Mouse (Mus musculus): ENCODE results near the gene Tmem59. TPM values are rescaled to one million over a fixed set of nuclear protein-coding genes. Genes with fewer than 3 reads are reported as not detected.

Tmem59 gene
- polyA plus RNA-seq, 1 experiment, result 149 TPM

DNA sequence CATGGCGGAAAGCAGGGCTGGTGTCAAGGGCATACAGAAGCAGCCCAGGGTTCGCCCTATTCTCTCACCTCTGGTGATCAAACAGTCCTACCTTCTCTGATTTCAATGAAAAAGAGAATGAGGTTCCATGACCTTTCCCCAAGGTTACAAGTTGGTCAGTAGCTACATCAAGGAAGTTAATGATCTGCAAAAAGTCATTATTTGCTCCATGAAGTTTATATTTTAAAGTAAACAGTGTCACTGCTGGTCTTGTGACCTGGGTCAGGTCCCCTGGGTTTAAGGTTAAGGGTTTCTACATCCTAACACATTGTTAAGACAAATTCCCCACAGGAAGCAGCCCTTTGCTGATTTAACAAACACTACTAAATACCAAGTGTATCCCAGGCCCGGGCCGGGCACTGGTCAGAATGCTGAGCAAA, 21.2 kb upstream of the Tmem59 start:
- Histone ChIP-seq H3K9me3 (replicated peaks; ENCODE audit: control insufficient read depth, insufficient read depth, low read length, poor library complexity, severe bottlenecking) (no peaks in the 10 kb centered on the region), H3K4me1 (ENCODE audit: control insufficient read depth, insufficient read depth, low read length) (peaks cover 4% of the 10 kb centered on the region), H3K9ac (ENCODE audit: low read depth, poor library complexity, severe bottlenecking) (no peak overlapping the region), H3K4me3 (ENCODE audit: low read depth, low read length) (no peak overlapping the region), H3K36me3 (ENCODE audit: control insufficient read depth, insufficient read depth, low read length, poor library complexity, severe bottlenecking) (no peaks in the 10 kb centered on the region), H3K27ac (ENCODE audit: insufficient read depth, low read length) (no peak overlapping the region), H3K27me3 (ENCODE audit: control insufficient read depth, insufficient read depth, low read length, poor library complexity, severe bottlenecking) (no peaks in the 10 kb centered on the region)
- TF ChIP-seq POLR2A (IDR thresholded peaks at IDR 0.05; ENCODE audit: insufficient read depth, low read length) (no peak), EP300 (IDR thresholded peaks at IDR 0.05; ENCODE audit: insufficient read depth, low read depth, low read length) (no peak)

DNA sequence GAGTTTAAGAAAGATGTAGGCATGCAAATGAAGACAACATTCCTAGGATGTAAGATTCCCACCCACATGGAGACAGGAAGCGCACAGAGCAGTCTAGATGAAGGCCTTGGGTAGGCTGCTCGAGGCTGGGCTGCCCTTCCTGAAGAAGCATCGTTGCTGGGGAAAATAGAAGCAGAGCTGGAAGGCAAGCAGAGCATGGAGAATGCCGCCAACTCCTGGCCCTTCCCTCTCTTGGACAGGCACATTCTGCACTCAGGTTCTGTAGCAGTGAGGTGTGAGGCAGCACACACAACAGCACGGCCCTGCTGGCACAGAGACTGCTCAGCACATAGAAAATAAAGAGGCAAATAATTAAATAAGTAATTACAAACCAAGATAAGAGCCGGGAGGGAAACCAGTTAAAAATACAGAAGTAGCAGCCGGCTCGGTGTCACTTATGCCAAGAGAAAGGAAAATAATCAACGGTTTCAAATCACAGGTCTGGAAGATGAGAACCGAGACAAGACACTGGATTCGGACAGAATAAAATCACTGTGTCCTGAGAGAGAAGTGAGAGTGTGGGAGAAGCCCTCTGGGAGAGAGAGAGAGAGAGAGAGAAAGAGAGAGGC, 18.9 kb upstream of the Tmem59 start:
- Histone ChIP-seq H3K9ac (ENCODE audit: low read depth, poor library complexity, severe bottlenecking) (no peak overlapping the region), H3K9me3 (replicated peaks; ENCODE audit: control insufficient read depth, insufficient read depth, low read length, poor library complexity, severe bottlenecking) (no peaks in the 10 kb centered on the region), H3K27me3 (ENCODE audit: control insufficient read depth, insufficient read depth, low read length, poor library complexity, severe bottlenecking) (no peaks in the 10 kb centered on the region), H3K4me3 (ENCODE audit: low read depth, low read length) (no peak overlapping the region), H3K27ac (ENCODE audit: insufficient read depth, low read length) (no peak overlapping the region), H3K4me1 (ENCODE audit: control insufficient read depth, insufficient read depth, low read length) (peaks cover 4% of the 10 kb centered on the region), H3K36me3 (ENCODE audit: control insufficient read depth, insufficient read depth, low read length, poor library complexity, severe bottlenecking) (no peaks in the 10 kb centered on the region)
- no peak for TF ChIP-seq POLR2A (IDR thresholded peaks at IDR 0.05; ENCODE audit: insufficient read depth, low read length)
- TF ChIP-seq EP300 (IDR thresholded peaks at IDR 0.05; ENCODE audit: insufficient read depth, low read depth, low read length), result no peak
- no peak for TF ChIP-seq CTCF (IDR thresholded peaks at IDR 0.05; ENCODE audit: low read depth, low read length)

DNA sequence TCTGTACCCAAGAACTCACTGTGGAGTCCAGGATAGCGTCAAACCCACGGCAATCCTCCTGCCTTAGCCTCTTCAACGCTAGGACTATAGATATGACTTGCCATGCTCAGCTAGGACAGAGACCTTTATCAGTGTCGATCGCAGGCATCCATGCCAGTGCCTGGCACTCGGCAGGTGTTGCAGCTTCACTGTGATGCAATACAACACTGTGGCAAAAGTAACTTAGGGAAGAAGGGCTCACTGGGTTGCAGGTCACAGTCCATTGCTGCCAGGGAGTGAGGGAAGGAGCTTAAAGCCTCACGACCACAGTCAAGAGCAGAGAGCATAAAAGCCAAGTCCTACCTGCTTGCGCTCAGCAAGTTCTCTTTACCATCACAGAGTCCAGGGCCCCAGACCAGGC, 18.0 kb upstream of the Tmem59 start:
- H3K27me3 ChIP-seq (ENCODE audit: control insufficient read depth, insufficient read depth, low read length, poor library complexity, severe bottlenecking), result no peaks in the 10 kb centered on the region
- H3K9ac ChIP-seq (ENCODE audit: low read depth, poor library complexity, severe bottlenecking), result no peak overlapping the region
- H3K36me3 ChIP-seq (ENCODE audit: control insufficient read depth, insufficient read depth, low read length, poor library complexity, severe bottlenecking), result no peaks in the 10 kb centered on the region
- H3K9me3 ChIP-seq (replicated peaks; ENCODE audit: control insufficient read depth, insufficient read depth, low read length, poor library complexity, severe bottlenecking), result no peaks in the 10 kb centered on the region
- H3K4me1 ChIP-seq (ENCODE audit: control insufficient read depth, insufficient read depth, low read length), result peaks cover 4% of the 10 kb centered on the region
- TF ChIP-seq EP300 (IDR thresholded peaks at IDR 0.05; ENCODE audit: insufficient read depth, low read depth, low read length) (no peak), CTCF (IDR thresholded peaks at IDR 0.05; ENCODE audit: low read depth, low read length) (no peak), POLR2A (IDR thresholded peaks at IDR 0.05; ENCODE audit: insufficient read depth, low read length) (no peak)
- H3K27ac ChIP-seq (ENCODE audit: insufficient read depth, low read length), result no peak overlapping the region
- no peak overlapping the region for H3K4me3 ChIP-seq (ENCODE audit: low read depth, low read length)

DNA sequence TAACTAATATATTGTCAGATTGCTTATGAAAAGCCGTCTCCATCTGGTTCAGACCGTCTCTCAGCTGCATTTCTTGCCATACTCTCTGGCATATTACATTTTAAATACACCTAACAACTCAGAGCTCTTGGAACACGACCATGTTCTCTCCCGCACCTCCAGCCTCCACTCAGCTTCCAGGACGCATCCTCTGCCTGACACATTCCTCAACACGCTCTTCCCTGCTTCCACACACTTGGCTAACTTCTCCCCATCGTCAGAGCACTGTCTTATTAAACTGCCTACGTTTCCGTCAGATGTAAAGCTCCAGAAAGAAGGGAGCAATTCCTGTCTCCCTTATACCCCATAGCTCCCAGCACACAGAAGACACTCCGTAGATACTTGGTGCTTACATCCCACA, 14.9 kb upstream of the Tmem59 start:
- H3K4me1 ChIP-seq (ENCODE audit: control insufficient read depth, insufficient read depth, low read length), result no peaks in the 10 kb centered on the region
- H3K4me3 ChIP-seq (ENCODE audit: low read depth, low read length), result no peak overlapping the region
- H3K27ac ChIP-seq (ENCODE audit: insufficient read depth, low read length), result no peak overlapping the region
- no peaks in the 10 kb centered on the region for H3K9me3 ChIP-seq (replicated peaks; ENCODE audit: control insufficient read depth, insufficient read depth, low read length, poor library complexity, severe bottlenecking)
- TF ChIP-seq POLR2A (IDR thresholded peaks at IDR 0.05; ENCODE audit: insufficient read depth, low read length), result no peak
- TF ChIP-seq EP300 (IDR thresholded peaks at IDR 0.05; ENCODE audit: insufficient read depth, low read depth, low read length), result no peak
- no peak for TF ChIP-seq CTCF (IDR thresholded peaks at IDR 0.05; ENCODE audit: low read depth, low read length)
- H3K36me3 ChIP-seq (ENCODE audit: control insufficient read depth, insufficient read depth, low read length, poor library complexity, severe bottlenecking), result no peaks in the 10 kb centered on the region
- no peak overlapping the region for H3K9ac ChIP-seq (ENCODE audit: low read depth, poor library complexity, severe bottlenecking)
- H3K27me3 ChIP-seq (ENCODE audit: control insufficient read depth, insufficient read depth, low read length, poor library complexity, severe bottlenecking), result no peaks in the 10 kb centered on the region

DNA sequence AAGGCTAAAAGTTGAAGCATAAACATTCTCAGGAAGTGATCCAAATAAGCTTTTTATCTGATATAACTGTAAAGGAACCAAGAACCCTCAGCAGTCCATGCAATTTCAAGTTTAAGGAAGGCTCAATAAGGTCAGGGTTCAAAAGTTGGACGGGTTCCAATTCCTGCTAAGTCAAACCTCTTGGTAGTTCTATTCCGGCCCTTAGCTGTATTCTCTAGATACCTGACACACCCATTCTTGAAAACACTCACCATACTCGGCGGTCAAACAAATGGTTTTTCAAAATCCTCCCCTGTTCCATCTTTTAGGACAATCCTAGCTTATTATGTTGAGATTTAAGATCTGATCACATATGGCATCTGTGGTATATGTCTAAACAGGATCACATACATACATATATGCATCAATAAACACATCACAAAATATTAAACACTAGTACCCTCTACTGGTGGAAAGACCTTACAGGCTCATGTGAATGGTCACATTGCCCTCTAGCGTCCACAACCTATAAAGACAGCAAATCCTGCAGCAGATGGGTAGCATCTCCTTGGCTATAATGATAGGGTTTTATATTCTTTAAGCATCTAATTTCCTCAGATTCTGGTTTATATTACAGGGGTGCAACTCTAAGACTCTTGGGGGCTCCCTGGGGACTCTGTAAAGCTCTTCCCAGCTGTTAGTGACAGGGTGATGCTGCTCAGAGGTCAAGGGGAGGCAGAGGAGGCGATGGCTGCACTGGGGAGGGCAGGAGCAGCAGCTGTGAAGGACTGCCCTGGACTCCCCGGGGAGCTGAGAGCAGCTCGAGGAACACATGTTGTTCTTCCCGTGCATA, 14.2 kb upstream of the Tmem59 start:
- Histone ChIP-seq H3K4me3 (ENCODE audit: low read depth, low read length) (no peak overlapping the region), H3K9me3 (replicated peaks; ENCODE audit: control insufficient read depth, insufficient read depth, low read length, poor library complexity, severe bottlenecking) (no peaks in the 10 kb centered on the region), H3K36me3 (ENCODE audit: control insufficient read depth, insufficient read depth, low read length, poor library complexity, severe bottlenecking) (no peaks in the 10 kb centered on the region), H3K4me1 (ENCODE audit: control insufficient read depth, insufficient read depth, low read length) (no peaks in the 10 kb centered on the region), H3K27ac (ENCODE audit: insufficient read depth, low read length) (no peak overlapping the region), H3K27me3 (ENCODE audit: control insufficient read depth, insufficient read depth, low read length, poor library complexity, severe bottlenecking) (no peaks in the 10 kb centered on the region), H3K9ac (ENCODE audit: low read depth, poor library complexity, severe bottlenecking) (no peak overlapping the region)
- TF ChIP-seq EP300 (IDR thresholded peaks at IDR 0.05; ENCODE audit: insufficient read depth, low read depth, low read length) (no peak), CTCF (IDR thresholded peaks at IDR 0.05; ENCODE audit: low read depth, low read length) (peak; percentile 35), POLR2A (IDR thresholded peaks at IDR 0.05; ENCODE audit: insufficient read depth, low read length) (no peak)

DNA sequence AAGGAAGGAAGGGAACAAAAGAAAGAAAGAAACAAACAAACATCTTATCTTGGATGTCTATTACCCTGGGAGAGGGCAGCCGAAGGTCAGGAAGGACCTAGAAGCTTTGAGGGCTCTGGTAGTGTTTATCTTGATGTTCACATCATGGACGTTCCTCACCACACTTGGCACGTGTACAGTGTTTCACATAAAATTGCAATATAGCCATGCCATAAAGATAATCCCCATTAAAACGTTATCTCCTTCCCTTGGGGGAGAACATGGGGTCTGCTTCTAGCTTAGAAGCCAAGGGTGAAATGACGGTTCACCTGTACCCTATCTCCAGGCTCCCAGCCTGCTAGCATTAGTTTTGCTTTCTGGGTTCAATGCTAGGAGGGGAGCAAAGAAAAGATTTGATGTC, 11.5 kb upstream of the Tmem59 start:
- Histone ChIP-seq H3K9me3 (replicated peaks; ENCODE audit: control insufficient read depth, insufficient read depth, low read length, poor library complexity, severe bottlenecking) (no peaks in the 10 kb centered on the region), H3K4me3 (ENCODE audit: low read depth, low read length) (no peak overlapping the region), H3K36me3 (ENCODE audit: control insufficient read depth, insufficient read depth, low read length, poor library complexity, severe bottlenecking) (no peaks in the 10 kb centered on the region), H3K9ac (ENCODE audit: low read depth, poor library complexity, severe bottlenecking) (no peak overlapping the region), H3K4me1 (ENCODE audit: control insufficient read depth, insufficient read depth, low read length) (no peaks in the 10 kb centered on the region), H3K27ac (ENCODE audit: insufficient read depth, low read length) (no peak overlapping the region), H3K27me3 (ENCODE audit: control insufficient read depth, insufficient read depth, low read length, poor library complexity, severe bottlenecking) (no peaks in the 10 kb centered on the region)
- no peak for TF ChIP-seq CTCF (IDR thresholded peaks at IDR 0.05; ENCODE audit: low read depth, low read length)
- no peak for TF ChIP-seq EP300 (IDR thresholded peaks at IDR 0.05; ENCODE audit: insufficient read depth, low read depth, low read length)
- TF ChIP-seq POLR2A (IDR thresholded peaks at IDR 0.05; ENCODE audit: insufficient read depth, low read length), result no peak
